Mouse (Mus musculus) cerebellum, adult 9-11 months (tissue): ENCODE data around the gene Sprr1a.
"Not testable (repeated sequence)": the region's sequence is repeated elsewhere in the genome, so short reads cannot be mapped to it uniquely, and the experiment has no call there.

ENCODE experiments used
- DNase-seq: peaks from one replicate; pipeline ENCODE4 v3.0.0; 2022

Sprr1a gene

GRCm38 (mm10) chr3:92485863-92486262 lies at the start of gene Sprr1a:
Sprr1a (minus strand) TSS chr3:92485895.
- DNase-seq = no peak

DNA sequence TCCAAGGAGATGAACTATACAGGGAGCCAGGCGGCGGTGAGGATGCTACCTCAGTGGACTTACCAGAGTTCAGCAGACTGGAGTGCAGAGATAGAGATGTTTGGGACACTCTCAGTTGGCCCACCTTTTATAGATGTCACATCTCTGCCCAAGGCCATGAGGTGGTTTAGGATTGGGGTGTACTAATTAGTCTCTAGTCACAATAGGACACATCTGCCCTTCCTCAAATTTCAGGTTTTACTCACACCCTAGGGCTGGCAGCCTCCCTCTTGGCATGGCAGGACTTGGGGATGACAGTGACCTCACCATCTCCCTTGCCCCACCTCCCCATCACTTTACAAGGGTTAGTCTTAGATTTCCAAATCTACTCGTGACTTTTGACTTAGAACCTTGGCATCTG lies 48.7 kb upstream of the Sprr1a start, which contains the start of gene 2310046K23Rik:
Gene 2310046K23Rik (minus strand): TSS at position 101 of the 400 bp plus-strand sequence.
- no peak for DNase-seq

DNA sequence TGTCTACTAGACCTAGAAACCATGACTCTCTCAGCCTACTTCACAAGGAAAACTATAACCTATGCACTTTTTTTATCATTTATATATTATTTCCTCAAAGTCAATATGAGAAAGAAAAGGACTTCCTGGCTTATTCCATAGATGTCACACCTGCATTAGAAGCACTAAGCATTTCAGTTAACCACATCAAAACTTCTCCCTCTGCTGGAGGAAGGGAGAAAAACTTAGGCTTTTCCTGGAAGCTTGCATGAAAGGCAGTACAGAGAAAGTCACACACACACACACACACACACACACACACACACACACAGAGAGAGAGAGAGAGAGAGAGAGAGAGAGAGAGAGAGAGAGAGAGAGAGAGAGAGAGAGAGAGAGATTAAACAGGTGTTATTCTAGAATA lies 26.6 kb upstream of the Sprr1a start:
- DNase-seq = no peak

DNA sequence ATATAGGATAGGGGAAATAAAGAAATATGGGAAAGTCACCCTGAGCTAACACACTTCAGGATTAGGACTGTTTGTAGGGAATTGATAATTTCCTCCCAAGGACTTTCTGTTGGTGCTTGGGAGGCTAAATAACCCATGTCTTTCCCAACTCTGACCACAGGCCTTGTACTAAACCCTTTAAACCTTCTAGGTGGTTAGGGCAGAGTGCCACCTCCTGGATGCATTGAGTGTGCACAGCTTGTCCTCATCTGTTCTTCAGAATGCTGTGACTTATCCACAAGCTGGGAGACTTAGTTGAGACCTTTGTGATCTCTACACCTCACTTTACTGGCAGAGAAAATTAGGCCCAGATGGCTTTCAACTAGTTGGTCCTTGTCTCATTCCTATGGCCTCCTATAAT lies 25.1 kb upstream of the Sprr1a start:
- no peak for DNase-seq

DNA sequence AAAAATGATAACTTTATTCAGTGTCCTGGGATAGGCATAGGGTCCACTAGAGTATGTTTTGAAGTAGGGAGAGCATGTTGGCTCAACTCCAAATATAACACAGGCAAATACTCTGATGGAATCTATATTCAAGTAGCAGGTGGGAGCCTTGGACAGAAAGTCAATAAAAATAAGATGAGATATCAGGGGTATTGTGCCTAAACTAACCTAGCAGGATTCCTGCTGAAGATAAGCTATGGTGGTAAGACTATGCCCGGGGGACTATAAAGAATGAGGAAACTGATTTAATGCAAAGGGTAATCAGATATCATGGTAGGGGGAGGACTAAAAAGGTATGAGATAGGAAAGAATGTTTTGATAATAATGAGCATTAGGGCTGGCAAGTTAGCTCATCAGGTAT lies 22.5 kb upstream of the Sprr1a start:
- DNase-seq = no peak

- no peak for DNase-seq
Measured at GRCm38 (mm10) chr3:92503528-92503927, 17.8 kb upstream of the Sprr1a start.

- no peak for DNase-seq
Measured at GRCm38 (mm10) chr3:92500393-92500792, 14.7 kb upstream of the Sprr1a start, which contains the start of gene Sprr4. Sprr4 (minus strand) TSS chr3:92500493.

DNA sequence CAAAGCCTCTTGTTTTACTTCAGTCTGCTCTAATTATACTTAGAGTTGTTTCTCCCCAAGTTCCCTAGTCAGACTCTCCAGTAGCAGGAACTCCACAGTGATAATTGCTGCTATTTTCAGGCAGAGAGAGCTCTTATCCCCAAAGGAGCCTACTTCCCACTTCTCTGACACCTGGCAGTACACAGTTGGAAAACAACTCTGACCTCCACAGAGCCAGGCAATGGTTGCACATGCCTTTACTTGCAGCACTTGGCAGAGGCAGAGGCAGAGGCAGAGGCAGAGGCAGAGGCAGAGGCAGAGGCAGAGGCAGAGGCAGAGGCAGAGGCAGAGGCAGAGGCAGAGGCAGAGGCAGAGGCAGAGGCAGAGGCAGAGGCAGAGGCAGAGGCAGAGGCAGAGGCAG lies 4.6 kb upstream of the Sprr1a start:
- not testable (repeated sequence) for DNase-seq

DNA sequence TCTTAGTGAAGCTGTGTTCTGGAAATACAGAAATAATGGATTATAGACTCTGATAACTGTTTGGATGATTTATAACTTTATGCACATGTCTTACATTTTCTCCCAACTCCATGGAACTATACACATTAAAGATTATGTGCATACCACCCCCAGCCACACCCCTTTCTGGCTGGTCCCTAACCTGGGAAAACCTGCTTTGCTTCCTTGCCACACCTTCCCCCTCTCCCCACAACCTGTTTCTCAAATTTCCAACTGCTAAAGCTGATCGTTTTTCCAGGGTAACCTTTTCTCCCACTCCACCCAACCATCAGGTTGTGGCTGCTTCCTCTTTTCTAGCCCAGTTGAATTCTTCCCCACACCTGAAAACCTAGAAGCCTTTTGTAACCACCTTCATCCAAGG lies 612 bp upstream of the Sprr1a start:
- no peak for DNase-seq

DNA sequence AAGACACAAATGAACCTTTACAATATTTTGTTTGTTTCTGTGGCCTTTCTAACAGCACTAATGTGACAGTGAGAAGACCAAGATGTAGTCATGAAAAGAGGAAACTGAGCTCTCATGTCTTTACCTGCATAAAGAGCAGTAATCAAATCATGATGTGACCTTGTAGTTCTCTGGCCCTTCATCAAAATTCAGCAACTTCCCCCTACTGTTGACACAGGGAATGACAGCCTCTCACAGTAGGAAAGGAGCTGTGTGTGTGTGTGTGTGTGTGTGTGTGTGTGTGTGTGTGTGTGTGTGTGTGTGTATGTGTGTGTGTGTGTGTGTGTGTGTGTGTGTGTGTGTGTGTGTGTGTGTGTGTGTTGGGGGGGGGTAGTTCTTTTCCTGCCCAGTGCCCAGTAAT lies 4.4 kb downstream of the Sprr1a start:
- DNase-seq = not testable (repeated sequence)

GRCm38 (mm10) chr3:92470111-92470510 lies 15.6 kb downstream of the Sprr1a start:
- no peak for DNase-seq

- DNase-seq = no peak
Measured at GRCm38 (mm10) chr3:92467424-92467823, 18.3 kb downstream of the Sprr1a start.

GRCm38 (mm10) chr3:92466576-92466975 lies 19.1 kb downstream of the Sprr1a start:
- no peak for DNase-seq

DNA sequence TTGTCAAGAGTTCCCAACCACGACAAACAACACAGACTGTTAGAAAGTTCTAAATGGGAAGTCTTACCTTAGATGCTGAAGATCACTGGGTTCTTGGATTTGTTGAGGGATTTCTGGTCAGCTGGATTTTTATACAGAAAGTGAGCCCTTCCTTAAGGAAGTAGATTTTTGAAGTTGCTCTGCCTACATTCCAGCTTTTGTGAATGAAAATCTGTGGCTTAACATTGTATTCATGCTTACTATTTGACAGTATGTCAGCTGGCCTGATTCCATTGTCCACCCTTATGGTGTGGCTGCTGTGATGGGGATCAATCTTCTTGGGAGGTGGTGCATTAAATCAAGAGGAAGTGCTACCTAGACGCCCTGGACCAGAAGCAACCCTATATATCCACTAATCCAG lies 27.1 kb downstream of the Sprr1a start, which contains the start of gene Sprr3:
Gene Sprr3 (minus strand): TSS at position 101 of the 400 bp plus-strand sequence.
- no peak for DNase-seq

DNA sequence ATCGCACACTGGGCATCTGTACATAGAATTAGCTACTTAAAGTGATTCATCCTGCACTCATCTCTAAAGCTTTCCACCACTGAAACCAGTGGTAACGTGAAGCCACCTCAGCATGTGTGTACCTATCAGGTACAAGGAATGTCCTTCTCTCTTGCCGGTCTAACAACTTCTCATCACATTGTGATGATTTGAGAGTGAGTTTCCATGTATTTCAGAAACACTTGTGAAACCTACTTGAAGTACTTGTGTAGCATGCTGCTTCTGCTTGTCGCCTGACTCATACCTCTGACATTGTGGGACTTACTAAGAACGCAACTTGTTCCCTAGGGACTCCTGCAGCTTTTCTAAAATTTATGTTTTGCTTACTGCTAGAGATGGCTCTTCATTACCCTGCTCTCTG lies 30.5 kb downstream of the Sprr1a start:
- DNase-seq = no peak

GRCm38 (mm10) chr3:92440177-92440576 lies 45.5 kb downstream of the Sprr1a start:
- no peak for DNase-seq

- DNase-seq = no peak
Measured at GRCm38 (mm10) chr3:92438689-92439088, 47.0 kb downstream of the Sprr1a start, which contains the start of gene Sprr1b. Sprr1b (minus strand) TSS chr3:92438789.
